Mouse (Mus musculus) testis, adult 10 weeks (tissue): ENCODE data around the gene Gm4756. TPM values are rescaled to one million over a fixed set of nuclear protein-coding genes. Genes with fewer than 3 reads are reported as not detected.

Experiments
- polyA plus RNA-seq: library from polyadenylated mRNA; stranded (reverse); fragments of 350-450 nt; fragmentation: Illumina TruSeq; extraction: RNeasy Lipid Tissue Mini Kit (QIAGEN cat#74804); gene quantifications from one replicate; pipeline ENCODE4 v1.2.3, GENCODE M21; 2014; ENCODE audit warnings: low read depth, low replicate concordance

Gm4756 gene
- polyA plus RNA-seq: not detected

GRCm38 (mm10) chr12:72649611-72650330, at the start of gene Gm4756:
Gene Gm4756 (minus strand): TSS chr12:72649661.

GRCm38 (mm10) chr12:72664735-72665337, 15.4 kb upstream of the Gm4756 start, which contains the start of gene Dhrs7:
Gene Dhrs7 (minus strand): TSS chr12:72664909.

GRCm38 (mm10) chr12:72536021-72536597, 113.4 kb downstream of the Gm4756 start, which contains the start of gene Pcnx4:
Gene Pcnx4 (plus strand): TSS chr12:72536383.

Other genes starting within 250 kb of the Gm4756 start
- gene Rtn1, start 240.6 kb downstream of the Gm4756 start, polyA plus RNA-seq: 21.2 TPM
- 279 TPM for gene Lrrc9, start 207.8 kb downstream of the Gm4756 start, polyA plus RNA-seq
- 10.7 TPM for gene Pcnx4, start 113.3 kb downstream of the Gm4756 start, polyA plus RNA-seq
- gene Dhrs7, start 15.2 kb upstream of the Gm4756 start, polyA plus RNA-seq: 17.8 TPM
- gene Ppm1a, start 107.8 kb upstream of the Gm4756 start, polyA plus RNA-seq: 566 TPM